Mouse (Mus musculus): ENCODE measurements around the gene Gpr27. TPM values are rescaled to one million over a fixed set of nuclear protein-coding genes. Genes with fewer than 3 reads are reported as not detected.
A peak's percentile ranks its signal among the peaks of the same experiment; 100 is the strongest.

Gene Gpr27
- polyA plus RNA-seq, 1 experiment from 2014 or later = 0.92 TPM

- Histone ChIP-seq H3K4me3 (no peak overlapping the region), H3K27me3 (ENCODE audit: insufficient read depth, poor library complexity, severe bottlenecking) (peaks cover 63% of the 10 kb centered on the region), H3K27ac (no peak overlapping the region), H3K9me3 (no peaks in the 10 kb centered on the region), H3K36me3 (no peaks in the 10 kb centered on the region), H3K4me1 (peaks cover 11% of the 10 kb centered on the region)
- WGBS = 85% methylated on average over 4 of the region's 4 CpGs
- no peak for DNase-seq (ENCODE audit: low spot score)
These were observed 37.4 kb downstream of the Gpr27 start for GRCm38 (mm10) chr6:99729853-99730252.

- Histone ChIP-seq H3K27me3 (ENCODE audit: insufficient read depth, poor library complexity, severe bottlenecking) (peaks cover 46% of the 10 kb centered on the region), H3K9me3 (no peaks in the 10 kb centered on the region), H3K36me3 (no peaks in the 10 kb centered on the region), H3K27ac (no peak overlapping the region), H3K4me1 (no peaks in the 10 kb centered on the region), H3K4me3 (no peak overlapping the region)
- no peak for DNase-seq (ENCODE audit: low spot score)
- 75% methylated on average over 4 of the region's 4 CpGs for WGBS
These were observed 39.4 kb downstream of the Gpr27 start for GRCm38 (mm10) chr6:99731926-99732325.

- Histone ChIP-seq H3K9me3 (no peaks in the 10 kb centered on the region), H3K27me3 (ENCODE audit: insufficient read depth, poor library complexity, severe bottlenecking) (peaks cover 38% of the 10 kb centered on the region), H3K36me3 (no peaks in the 10 kb centered on the region), H3K4me1 (no peaks in the 10 kb centered on the region), H3K4me3 (no peak overlapping the region), H3K27ac (no peak overlapping the region)
- WGBS = 84% methylated on average over 8 of the region's 8 CpGs
- DNase-seq (ENCODE audit: low spot score) = no peak
These were observed 40.2 kb downstream of the Gpr27 start for GRCm38 (mm10) chr6:99732673-99733072.

- Histone ChIP-seq H3K36me3 (no peaks in the 10 kb centered on the region), H3K9me3 (no peaks in the 10 kb centered on the region), H3K4me3 (no peak overlapping the region), H3K27me3 (ENCODE audit: insufficient read depth, poor library complexity, severe bottlenecking) (peaks cover 18% of the 10 kb centered on the region), H3K27ac (no peak overlapping the region), H3K4me1 (no peaks in the 10 kb centered on the region)
- WGBS = 75% methylated on average over 5 of the region's 5 CpGs
- peak; percentile 61 for DNase-seq (ENCODE audit: low spot score)
These were observed 42.2 kb downstream of the Gpr27 start for GRCm38 (mm10) chr6:99734666-99735065.

- Histone ChIP-seq H3K36me3 (no peaks in the 10 kb centered on the region), H3K27ac (no peak overlapping the region), H3K27me3 (ENCODE audit: insufficient read depth, poor library complexity, severe bottlenecking) (no peaks in the 10 kb centered on the region), H3K9me3 (no peaks in the 10 kb centered on the region), H3K4me3 (no peak overlapping the region), H3K4me1 (no peaks in the 10 kb centered on the region)
- DNase-seq (ENCODE audit: low spot score) = no peak
- 71% methylated on average over 3 of the region's 3 CpGs for WGBS
These were observed 50.4 kb downstream of the Gpr27 start for GRCm38 (mm10) chr6:99742866-99743265.

Other genes starting within 250 kb of the Gpr27 start
- gene Foxp1, start 170.0 kb upstream of the Gpr27 start, polyA plus RNA-seq (2016; fragmentation: Nextera tagmentation; extraction: Ambion mirVana) = 79.9 and 99.3 TPM in 2 replicates
- gene Eif4e3, start 25.9 kb upstream of the Gpr27 start, polyA plus RNA-seq (2016; fragmentation: Nextera tagmentation; extraction: Ambion mirVana) = 4.1 and 7.1 TPM in 2 replicates
- gene Gm20696, start 25.9 kb upstream of the Gpr27 start, polyA plus RNA-seq (2016; fragmentation: Nextera tagmentation; extraction: Ambion mirVana) = 2.2 and 3.4 TPM in 2 replicates
- 0.11 TPM in 1 of 2 replicates, not detected in the other for gene Prok2, start 33.7 kb downstream of the Gpr27 start, polyA plus RNA-seq (2016; fragmentation: Nextera tagmentation; extraction: Ambion mirVana)

All from heart, embryonic 10.5 days (tissue).